Mouse (Mus musculus) left cerebral cortex, adult 2 months (tissue): ENCODE results near the gene Nop9. TPM values are rescaled to one million over a fixed set of nuclear protein-coding genes. Genes with fewer than 3 reads are reported as not detected.

Experiments
- DNase-seq, 2 experiments: peaks; one replicate each; pipeline ENCODE4 v3.0.0; 2021 to 2022; ENCODE audit warnings: low spot score in 2 of 2, mixed read lengths in 1 of 2; ENCODE audit errors: extremely low spot score in 1 of 2
- H3K27ac ChIP-seq: fragments of 200-600 bp; 2 replicates; pipeline ENCODE4 v1.8.1; 2022
- H3K4me3 ChIP-seq: fragments of 200-600 bp; 2 replicates; pipeline ENCODE4 v1.8.1; 2022
- CTCF ChIP-seq: fragments of 200-600 bp; IDR thresholded peaks from 2 replicates; pipeline ENCODE4 v1.8.1; 2022; ENCODE audit warnings: antibody characterized with exemption, mild to moderate bottlenecking, moderate library complexity
- intact Hi-C: fragments of 180-260 bp; cut with DNase I; formaldehyde crosslinking; loops from one replicate; pipeline ENCODE4 v1.15.1; 2025
- total RNA-seq, 2 experiments: library from RNA; stranded (reverse); gene quantifications; 2 replicates each; pipeline ENCODE4 v1.2.3; 2021

Gene Nop9
- total RNA-seq, 2 experiments from 2014 or later, result 9.6 to 12.9 TPM

GRCm38 (mm10) chr14:55716884-55717283, 28.6 kb upstream of the Nop9 start:
- TF ChIP-seq CTCF, result no peak

DNA sequence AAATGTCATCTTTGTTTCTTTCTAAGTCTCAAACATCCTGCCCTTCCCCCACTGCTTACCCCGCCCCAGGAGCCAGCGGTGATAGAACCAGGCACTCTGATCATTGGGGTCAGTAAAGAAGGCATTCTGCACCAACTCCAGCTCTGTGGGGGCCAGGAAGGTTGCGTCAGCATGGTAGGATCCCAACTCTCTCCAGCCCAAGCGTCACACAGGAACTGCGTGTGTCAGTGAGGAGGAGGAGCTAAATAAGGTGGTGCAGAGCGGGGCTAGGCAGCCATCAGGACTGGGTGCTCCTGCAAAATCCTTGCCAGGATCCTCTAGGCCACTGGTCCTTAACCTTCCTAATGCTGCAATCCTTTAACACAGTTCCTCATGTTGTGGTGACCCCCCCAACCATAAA, 25.8 kb upstream of the Nop9 start:
- intact Hi-C loops, result no loop called here
- Histone ChIP-seq H3K4me3 (no peak overlapping the region), H3K27ac (no peak overlapping the region)
- DNase-seq, result peak in 1 of 2 experiments; percentile 22
- no peak for TF ChIP-seq CTCF

More at GRCm38 (mm10) chr14:55716884-55717283, 28.6 kb upstream of the Nop9 start:
- H3K4me3 ChIP-seq, result no peak overlapping the region
- intact Hi-C loops, result no loop called here
- DNase-seq, result no peak
- no peak overlapping the region for H3K27ac ChIP-seq

DNA sequence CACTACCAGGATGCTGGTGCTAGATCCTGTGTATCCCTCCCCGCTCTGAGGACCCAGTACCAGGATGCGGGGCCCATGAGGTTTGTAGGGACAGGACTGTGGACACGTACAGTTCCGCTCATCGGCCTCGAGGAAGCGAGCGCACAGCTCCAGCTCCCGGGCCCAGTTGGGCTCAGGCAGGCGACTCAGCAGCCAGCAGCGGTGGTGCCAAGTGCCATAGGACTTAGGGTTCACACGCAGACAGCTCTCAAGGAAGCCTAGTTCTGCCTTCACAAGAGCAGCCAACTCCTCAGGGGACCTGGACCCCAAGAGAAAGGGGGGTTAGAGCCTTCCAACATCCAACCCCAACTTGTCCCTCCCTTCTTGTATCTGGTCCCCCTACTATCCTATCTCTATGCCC, 24.8 kb upstream of the Nop9 start:
- no peak overlapping the region for H3K27ac ChIP-seq
- TF ChIP-seq CTCF, result no peak
- no peak for DNase-seq
- no peak overlapping the region for H3K4me3 ChIP-seq
- intact Hi-C loops, result no loop called here

GRCm38 (mm10) chr14:55721076-55721475, 24.4 kb upstream of the Nop9 start:
- peak overlapping the region; percentile 84 for H3K4me3 ChIP-seq
- TF ChIP-seq CTCF, result no peak
- H3K27ac ChIP-seq, result peak overlapping the region; percentile 91; the same call in 1 of the 2 replicates
- intact Hi-C loops, result no loop called here
- DNase-seq, result no peak

- intact Hi-C loops, result loop anchor here (2.0 kb wide), 2 partner anchors 23 to 41 kb away; partner anchors contain the start of genes Dhrs1, Nop9 and Tinf2
- peak within 1 kb of the TSS; percentile 91 for H3K27ac ChIP-seq
- peak; percentile 86 for TF ChIP-seq CTCF
- H3K4me3 ChIP-seq, result peak within 1 kb of the TSS; percentile 84
- DNase-seq, result peak; percentile 92 to 93
Observed at GRCm38 (mm10) chr14:55721700-55722437, 23.6 kb upstream of the Nop9 start, which contains the start of gene Rabggta. Gene Rabggta (minus strand): TSS chr14:55722263.

DNA sequence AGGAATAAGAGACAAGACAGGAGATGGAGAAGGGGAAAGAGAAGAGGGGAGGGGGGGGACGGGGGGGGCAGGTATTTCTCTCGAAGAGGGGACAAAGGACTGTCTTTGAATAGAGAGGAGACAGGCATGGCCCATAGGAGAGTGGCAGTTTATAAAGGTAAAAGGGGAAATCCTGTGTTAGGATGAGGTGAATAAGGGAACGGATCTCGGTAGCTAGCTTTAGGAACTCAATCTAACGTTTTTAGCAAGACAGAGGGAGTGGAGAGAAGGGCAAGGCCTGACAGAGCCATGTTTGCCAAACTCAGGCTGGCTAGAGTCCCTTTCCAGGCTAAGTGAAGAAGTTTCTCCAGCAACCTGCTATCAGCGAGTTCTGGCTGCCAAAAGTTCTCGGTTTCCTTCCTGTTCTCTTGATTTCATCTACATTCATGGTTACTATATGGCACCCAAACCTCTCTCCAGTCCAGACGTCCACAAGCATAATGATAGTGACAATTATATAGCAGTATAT, 23.0 kb upstream of the Nop9 start:
- TF ChIP-seq CTCF, result no peak
- H3K4me3 ChIP-seq, result no peak overlapping the region
- intact Hi-C loops, result loop anchor here (2.0 kb wide), 2 partner anchors 22 to 42 kb away; partner anchors contain the start of genes Dhrs1, Nop9 and Tinf2
- H3K27ac ChIP-seq, result no peak overlapping the region
- no peak for DNase-seq

- DNase-seq, result no peak
- no peak for TF ChIP-seq CTCF
- intact Hi-C loops, result loop anchor here (2.0 kb wide), 2 partner anchors 21 to 43 kb away; partner anchors contain the start of genes Dhrs1, Nop9 and Tinf2
- Histone ChIP-seq H3K27ac (no peak overlapping the region), H3K4me3 (no peak overlapping the region)
Observed at GRCm38 (mm10) chr14:55723433-55723832, 22.1 kb upstream of the Nop9 start.

DNA sequence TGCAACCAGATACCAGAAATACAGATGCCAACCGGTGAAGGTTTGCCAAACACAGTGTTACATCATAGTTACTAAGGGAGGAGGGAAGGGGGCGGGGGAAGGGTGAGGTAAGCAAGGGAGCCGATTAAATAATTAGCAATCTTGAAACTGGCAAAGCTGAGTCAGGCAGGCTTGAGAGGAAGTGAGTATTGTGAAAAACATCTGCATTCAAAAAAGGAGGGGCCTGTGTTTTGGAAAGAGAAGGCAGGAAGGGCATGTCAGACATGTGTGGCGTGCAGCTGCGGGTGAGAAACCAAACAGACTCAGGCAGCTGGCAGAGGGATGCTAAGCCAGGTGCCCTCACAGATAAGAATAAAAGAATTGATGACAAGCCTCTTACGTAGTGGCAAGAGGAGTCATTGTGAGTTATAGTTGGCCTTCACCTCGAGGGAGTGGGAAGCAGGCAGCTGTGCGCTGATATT, 21.1 kb upstream of the Nop9 start:
- Histone ChIP-seq H3K27ac (no peak overlapping the region), H3K4me3 (no peak overlapping the region)
- intact Hi-C loops, result no loop called here
- DNase-seq, result no peak
- TF ChIP-seq CTCF, result no peak

DNA sequence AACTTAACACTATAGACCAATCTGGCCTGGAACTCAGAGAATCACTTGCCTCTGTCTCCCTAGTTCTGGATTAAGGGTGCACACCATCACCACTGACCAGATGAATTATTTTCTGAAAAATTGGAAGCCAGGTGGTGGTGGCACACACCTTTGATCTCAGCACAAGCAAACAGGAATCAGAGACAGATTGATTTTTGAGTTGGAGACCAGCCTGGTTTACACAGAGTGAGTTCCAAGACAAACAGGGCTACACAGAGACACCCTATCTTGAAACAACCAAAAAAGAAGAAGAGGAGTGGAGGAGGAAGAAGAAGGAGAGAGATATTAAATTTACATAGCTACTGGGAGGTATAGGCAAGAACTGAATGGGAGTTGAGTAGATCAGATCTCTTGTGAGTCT, 19.2 kb upstream of the Nop9 start:
- no peak for TF ChIP-seq CTCF
- no peak for DNase-seq
- Histone ChIP-seq H3K27ac (no peak overlapping the region), H3K4me3 (no peak overlapping the region)
- intact Hi-C loops, result no loop called here

- no peak overlapping the region for H3K4me3 ChIP-seq
- intact Hi-C loops, result no loop called here
- TF ChIP-seq CTCF, result no peak
- no peak overlapping the region for H3K27ac ChIP-seq
- DNase-seq, result no peak
Observed at GRCm38 (mm10) chr14:55727889-55728685, 17.4 kb upstream of the Nop9 start.

- Histone ChIP-seq H3K27ac (peak overlapping the region; percentile 20; the same call in 1 of the 2 replicates), H3K4me3 (no peak overlapping the region)
- intact Hi-C loops, result no loop called here
- no peak for DNase-seq
- no peak for TF ChIP-seq CTCF
Observed at GRCm38 (mm10) chr14:55730116-55730515, 15.4 kb upstream of the Nop9 start.
